Mouse (Mus musculus): ENCODE measurements around the gene Bivm. TPM values are rescaled to one million over a fixed set of nuclear protein-coding genes. Genes with fewer than 3 reads are reported as not detected.

Bivm gene
- polyA plus RNA-seq, 1 experiment from 2014 or later, result 35.6 TPM

- Histone ChIP-seq H3K4me1 (ENCODE audit: control insufficient read depth, insufficient read depth, low read length) (no peaks in the 10 kb centered on the region), H3K9ac (ENCODE audit: low read length) (no peak overlapping the region), H3K9me3 (replicated peaks; ENCODE audit: control insufficient read depth, low read length) (no peaks in the 10 kb centered on the region), H3K36me3 (ENCODE audit: control insufficient read depth, insufficient read depth, low read length) (peaks cover 90% of the 10 kb centered on the region), H3K27ac (ENCODE audit: low read depth, low read length) (no peak overlapping the region), H3K4me3 (ENCODE audit: low read depth, low read length) (no peak overlapping the region), H3K27me3 (replicated peaks; ENCODE audit: control insufficient read depth, insufficient read depth, low read length) (no peaks in the 10 kb centered on the region), H3K4me2 (ENCODE audit: low read length) (no peak overlapping the region)
- WGBS, result 97% methylated on average over 5 of the region's 5 CpGs
- DNase-seq (ENCODE audit: low spot score) (no peak), ATAC-seq (no peak)
Measured at GRCm38 (mm10) chr1:44162389-44162788, 43.6 kb downstream of the Bivm start.

DNA sequence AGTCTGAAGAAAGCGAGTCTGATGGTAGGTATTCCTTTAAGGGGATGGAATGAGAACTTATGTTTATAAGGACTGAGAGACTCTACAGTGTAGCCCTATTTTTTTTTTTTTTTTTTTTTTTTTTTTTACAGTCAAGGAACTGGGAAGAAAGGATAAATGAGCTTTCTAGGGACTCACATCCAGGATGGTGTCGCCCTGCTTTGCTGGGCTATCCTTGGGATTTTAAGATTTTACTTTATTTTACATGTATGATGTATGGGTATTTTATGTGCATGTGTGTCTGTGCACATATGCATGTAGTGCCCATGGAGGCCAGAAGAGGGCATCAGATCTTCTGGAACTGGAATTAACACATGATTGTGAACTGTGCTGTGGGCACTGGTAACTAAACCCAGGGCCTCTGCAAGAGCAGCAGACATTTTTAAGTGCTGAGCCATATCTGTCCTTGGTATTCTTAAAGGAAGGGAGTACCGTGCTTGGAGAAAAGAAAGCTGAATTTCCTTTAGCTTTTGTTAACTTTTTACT lies 49.2 kb downstream of the Bivm start:
- Histone ChIP-seq H3K4me2 (ENCODE audit: low read length) (no peak overlapping the region), H3K36me3 (ENCODE audit: control insufficient read depth, insufficient read depth, low read length) (peaks cover 80% of the 10 kb centered on the region), H3K4me1 (ENCODE audit: control insufficient read depth, insufficient read depth, low read length) (no peaks in the 10 kb centered on the region), H3K9me3 (replicated peaks; ENCODE audit: control insufficient read depth, low read length) (peaks cover 12% of the 10 kb centered on the region; the same call in 1 of the 2 replicates), H3K4me3 (ENCODE audit: low read depth, low read length) (no peak overlapping the region), H3K27ac (ENCODE audit: low read depth, low read length) (no peak overlapping the region), H3K27me3 (replicated peaks; ENCODE audit: control insufficient read depth, insufficient read depth, low read length) (no peaks in the 10 kb centered on the region), H3K9ac (ENCODE audit: low read length) (no peak overlapping the region)
- no peak for DNase-seq (ENCODE audit: low spot score)
- ATAC-seq, result no peak
- 96% methylated on average over 3 of the region's 3 CpGs for WGBS

GRCm38 (mm10) chr1:44172656-44173055 lies 53.9 kb downstream of the Bivm start:
- H3K27me3 ChIP-seq (replicated peaks; ENCODE audit: control insufficient read depth, insufficient read depth, low read length), result no peaks in the 10 kb centered on the region
- no peaks in the 10 kb centered on the region for H3K4me1 ChIP-seq (ENCODE audit: control insufficient read depth, insufficient read depth, low read length)
- DNase-seq (ENCODE audit: low spot score), result no peak
- 98% methylated on average over 4 of the region's 4 CpGs for WGBS
- no peak overlapping the region for H3K9ac ChIP-seq (ENCODE audit: low read length)
- peaks cover 12% of the 10 kb centered on the region; the same call in 1 of the 2 replicates for H3K9me3 ChIP-seq (replicated peaks; ENCODE audit: control insufficient read depth, low read length)
- H3K4me2 ChIP-seq (ENCODE audit: low read length), result no peak overlapping the region
- H3K36me3 ChIP-seq (ENCODE audit: control insufficient read depth, insufficient read depth, low read length), result peaks cover 78% of the 10 kb centered on the region
- no peak for ATAC-seq
- no peak overlapping the region for H3K27ac ChIP-seq (ENCODE audit: low read depth, low read length)
- no peak overlapping the region for H3K4me3 ChIP-seq (ENCODE audit: low read depth, low read length)

- H3K9ac ChIP-seq (ENCODE audit: low read length), result no peak overlapping the region
- ATAC-seq (no peak), DNase-seq (ENCODE audit: low spot score) (no peak)
- no peaks in the 10 kb centered on the region for H3K27me3 ChIP-seq (replicated peaks; ENCODE audit: control insufficient read depth, insufficient read depth, low read length)
- no peaks in the 10 kb centered on the region for H3K4me1 ChIP-seq (ENCODE audit: control insufficient read depth, insufficient read depth, low read length)
- no peak overlapping the region for H3K27ac ChIP-seq (ENCODE audit: low read depth, low read length)
- WGBS, result 92% methylated on average over 8 of the region's 8 CpGs
- peaks cover 12% of the 10 kb centered on the region; the same call in 1 of the 2 replicates for H3K9me3 ChIP-seq (replicated peaks; ENCODE audit: control insufficient read depth, low read length)
- H3K4me2 ChIP-seq (ENCODE audit: low read length), result no peak overlapping the region
- H3K4me3 ChIP-seq (ENCODE audit: low read depth, low read length), result no peak overlapping the region
- H3K36me3 ChIP-seq (ENCODE audit: control insufficient read depth, insufficient read depth, low read length), result peaks cover 80% of the 10 kb centered on the region
Measured at GRCm38 (mm10) chr1:44173903-44174302, 55.1 kb downstream of the Bivm start.

DNA sequence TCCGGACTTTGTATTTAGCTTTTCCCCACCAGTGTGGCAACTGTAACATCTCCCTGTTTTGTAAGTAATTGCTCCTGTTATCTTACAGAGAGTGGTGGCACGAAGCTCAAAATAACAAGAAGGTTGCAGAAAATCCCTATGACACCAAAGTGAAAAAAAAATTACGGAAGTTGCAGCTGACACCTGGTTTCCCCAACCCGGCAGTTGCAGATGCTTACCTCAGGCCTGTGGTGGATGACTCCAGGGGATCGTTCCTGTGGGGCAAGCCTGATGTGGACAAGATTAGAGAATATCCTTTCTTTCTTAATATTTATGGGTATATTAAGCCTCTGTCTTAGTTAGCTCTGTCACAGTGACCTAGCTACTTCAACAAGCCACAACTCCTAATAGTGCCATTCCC lies 59.3 kb downstream of the Bivm start:
- WGBS, result 98% methylated on average over 5 of the region's 5 CpGs
- Histone ChIP-seq H3K4me1 (ENCODE audit: control insufficient read depth, insufficient read depth, low read length) (no peaks in the 10 kb centered on the region), H3K36me3 (ENCODE audit: control insufficient read depth, insufficient read depth, low read length) (peaks cover 75% of the 10 kb centered on the region), H3K27ac (ENCODE audit: low read depth, low read length) (no peak overlapping the region), H3K9me3 (replicated peaks; ENCODE audit: control insufficient read depth, low read length) (no peaks in the 10 kb centered on the region), H3K27me3 (replicated peaks; ENCODE audit: control insufficient read depth, insufficient read depth, low read length) (no peaks in the 10 kb centered on the region), H3K9ac (ENCODE audit: low read length) (no peak overlapping the region), H3K4me3 (ENCODE audit: low read depth, low read length) (no peak overlapping the region), H3K4me2 (ENCODE audit: low read length) (no peak overlapping the region)
- DNase-seq (ENCODE audit: low spot score) (no peak), ATAC-seq (no peak)

- no peak for DNase-seq (ENCODE audit: low spot score)
- no peaks in the 10 kb centered on the region for H3K9me3 ChIP-seq (replicated peaks; ENCODE audit: control insufficient read depth, low read length)
- H3K4me3 ChIP-seq (ENCODE audit: low read depth, low read length), result no peak overlapping the region
- H3K27ac ChIP-seq (ENCODE audit: low read depth, low read length), result no peak overlapping the region
- no peaks in the 10 kb centered on the region for H3K27me3 ChIP-seq (replicated peaks; ENCODE audit: control insufficient read depth, insufficient read depth, low read length)
- H3K4me2 ChIP-seq (ENCODE audit: low read length), result no peak overlapping the region
- H3K36me3 ChIP-seq (ENCODE audit: control insufficient read depth, insufficient read depth, low read length), result peaks cover 8% of the 10 kb centered on the region
- no peak for ATAC-seq
- H3K9ac ChIP-seq (ENCODE audit: low read length), result no peak overlapping the region
- H3K4me1 ChIP-seq (ENCODE audit: control insufficient read depth, insufficient read depth, low read length), result no peaks in the 10 kb centered on the region
Measured at GRCm38 (mm10) chr1:44186396-44186795, 67.6 kb downstream of the Bivm start.

Other genes with a start within 250 kb of the Bivm start
- gene Tpp2, start 185.3 kb upstream of the Bivm start, polyA plus RNA-seq (2014; fragmentation: Nextera tagmentation; extraction: Ambion mirVana), result 45.1 and 53.3 TPM in 2 replicates
- gene Mettl21c, start 98.9 kb upstream of the Bivm start, polyA plus RNA-seq (2014; fragmentation: Nextera tagmentation; extraction: Ambion mirVana), result 1.7 and 1.8 TPM in 2 replicates
- gene Gm8251, start 57.0 kb upstream of the Bivm start, polyA plus RNA-seq (2014; fragmentation: Nextera tagmentation; extraction: Ambion mirVana), result 0.04 and 0.08 TPM in 2 replicates
- 76.0 and 84.9 TPM in 2 replicates for gene Tex30, start 16.5 kb upstream of the Bivm start, polyA plus RNA-seq (2014; fragmentation: Nextera tagmentation; extraction: Ambion mirVana)
- 34.4 and 39.2 TPM in 2 replicates for gene Kdelc1, start 149 bp upstream of the Bivm start, polyA plus RNA-seq (2014; fragmentation: Nextera tagmentation; extraction: Ambion mirVana)
- gene Ercc5, start 28.8 kb downstream of the Bivm start, polyA plus RNA-seq (2014; fragmentation: Nextera tagmentation; extraction: Ambion mirVana), result 32.5 and 35.6 TPM in 2 replicates
- gene Mettl21e, start 100.0 kb downstream of the Bivm start, polyA plus RNA-seq (2014; fragmentation: Nextera tagmentation; extraction: Ambion mirVana), result 0.06 TPM in 1 of 2 replicates, not detected in the other

All from forebrain, embryonic 14.5 days (tissue).